Comparison of ENCODE assay signal across 9 mouse cellular contexts in the genomic region with DNA sequence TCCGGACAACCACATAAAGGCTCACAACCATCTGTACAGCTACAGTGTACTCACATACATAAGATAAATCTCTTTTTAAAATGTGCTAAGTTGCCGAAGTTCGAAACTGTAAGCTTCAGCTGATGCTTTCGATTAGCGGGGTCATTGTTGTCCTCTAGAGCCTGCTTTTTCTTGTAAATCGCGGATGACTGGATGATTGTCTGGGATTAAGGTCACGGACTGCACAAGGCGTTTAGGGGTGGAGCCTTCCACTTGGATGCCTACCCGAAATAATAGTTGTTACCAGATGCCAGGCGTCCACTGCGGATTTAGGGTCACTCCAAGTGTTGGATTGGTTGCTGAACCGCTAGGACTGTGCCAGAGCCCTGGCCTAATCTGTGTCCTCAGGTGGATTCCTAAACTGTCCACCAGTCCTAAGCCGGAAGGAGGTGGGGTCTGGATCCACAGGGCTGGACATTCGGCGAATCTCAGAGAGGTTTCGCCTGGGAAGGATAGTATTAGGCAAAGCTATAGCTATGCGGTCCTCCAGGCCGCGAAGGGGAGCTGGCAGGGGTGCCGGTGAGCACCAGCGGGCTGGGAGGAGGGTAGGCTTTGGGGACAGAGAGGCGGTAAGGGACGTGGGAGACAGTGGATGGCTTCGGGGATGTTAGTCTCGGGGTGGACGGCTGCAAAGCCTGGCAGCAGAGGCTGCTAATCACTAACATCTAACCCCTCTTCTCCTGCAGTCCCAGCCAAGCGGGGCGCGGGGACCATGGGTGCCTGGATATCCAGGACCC. TPM values are rescaled to one million over a fixed set of nuclear protein-coding genes. Genes with fewer than 3 reads are reported as not detected.
DNase-seq lines count a peak whose midpoint lies in the region; ATAC-seq lines count a peak whose summit lies in the region.
"Had no signal": no experiment of that assay in that cellular context is flagged by ENCODE, and none has a peak within 500 bp of the region (broad histone marks: within the 10 kb centered on the region; RNA-seq: fewer than 3 reads in every experiment).

A gene (plus strand): TSS at position 305 of the 776 bp plus-strand sequence.

- ATAC-seq in heart, embryonic 12.5 days (ENCODE audit: insufficient number of reproducible peaks, low FRiP score) = peak; percentile 22; the same call in 1 of the 2 replicates
- ATAC-seq in embryonic facial prominence, embryonic 11.5 days (replicated peaks; ENCODE audit: insufficient number of reproducible peaks, low FRiP score, low TSS enrichment, low read depth) = peak; percentile 50
- ATAC-seq in intestine, embryonic 14.5 days (replicated peaks; ENCODE audit: low FRiP score, low TSS enrichment, low read depth) = peak; percentile 34
- no peak for ATAC-seq in limb, embryonic 15.5 days (ENCODE audit: insufficient number of reproducible peaks, low FRiP score, low TSS enrichment, low read depth)
- ATAC-seq in activated CD4-positive, CD25-positive, alpha-beta regulatory T cell, adult 4 months = no peak

- peak within 1 kb of the TSS; percentile 52 for H3K9ac ChIP-seq in heart, embryonic 12.5 days
- peak within 1 kb of the TSS; percentile 52 for H3K9ac ChIP-seq in embryonic facial prominence, embryonic 11.5 days (replicated peaks; ENCODE audit: low read length)
- H3K9ac ChIP-seq in intestine, embryonic 14.5 days (ENCODE audit: low read length) = peak within 1 kb of the TSS; percentile 39
- H3K9ac ChIP-seq in limb, embryonic 15.5 days = peak within 1 kb of the TSS; percentile 35

- 33% methylated on average over 29 of the region's 30 CpGs for WGBS in heart, embryonic 12.5 days
- WGBS in embryonic facial prominence, embryonic 11.5 days = 24% methylated on average over 30 of the region's 30 CpGs
- WGBS in intestine, embryonic 14.5 days = 44% methylated on average over 26 of the region's 30 CpGs
- 38% methylated on average over 30 of the region's 30 CpGs for WGBS in limb, embryonic 15.5 days

- peaks cover 18% of the 10 kb centered on the region for H3K27me3 ChIP-seq in heart, embryonic 12.5 days (replicated peaks)
- H3K27me3 ChIP-seq in embryonic facial prominence, embryonic 11.5 days (ENCODE audit: control insufficient read depth, insufficient read depth, low read length) = no peaks in the 10 kb centered on the region
- peaks cover 15% of the 10 kb centered on the region for H3K27me3 ChIP-seq in intestine, embryonic 14.5 days (replicated peaks; ENCODE audit: control insufficient read depth, insufficient read depth, low read length)
- no peaks in the 10 kb centered on the region for H3K27me3 ChIP-seq in limb, embryonic 15.5 days

- peak within 1 kb of the TSS; percentile 83 for H3K4me2 ChIP-seq in heart, embryonic 12.5 days
- peak within 1 kb of the TSS; percentile 87 for H3K4me2 ChIP-seq in embryonic facial prominence, embryonic 11.5 days (ENCODE audit: low read depth, low read length)
- peak within 1 kb of the TSS; percentile 77 for H3K4me2 ChIP-seq in intestine, embryonic 14.5 days (ENCODE audit: low read length)
- peak within 1 kb of the TSS; percentile 86 for H3K4me2 ChIP-seq in limb, embryonic 15.5 days

- H3K4me1 ChIP-seq in heart, embryonic 12.5 days (replicated peaks) = no peaks in the 10 kb centered on the region
- peaks cover 2% of the 10 kb centered on the region for H3K4me1 ChIP-seq in embryonic facial prominence, embryonic 11.5 days (ENCODE audit: control insufficient read depth, insufficient read depth, low read length)
- 0 out of 2 replicates have a peak, but pooled peaks cover 6% of the 10 kb centered on the region for H3K4me1 ChIP-seq in intestine, embryonic 14.5 days (replicated peaks; ENCODE audit: control insufficient read depth, insufficient read depth, low read length)
- peaks cover 17% of the 10 kb centered on the region for H3K4me1 ChIP-seq in limb, embryonic 15.5 days

- no peaks in the 10 kb centered on the region for H3K36me3 ChIP-seq in heart, embryonic 12.5 days
- H3K36me3 ChIP-seq in embryonic facial prominence, embryonic 11.5 days (replicated peaks; ENCODE audit: control insufficient read depth, insufficient read depth, low read depth, low read length) = no peaks in the 10 kb centered on the region
- H3K36me3 ChIP-seq in intestine, embryonic 14.5 days (ENCODE audit: control insufficient read depth, insufficient read depth, low read length) = no peaks in the 10 kb centered on the region
- no peaks in the 10 kb centered on the region for H3K36me3 ChIP-seq in limb, embryonic 15.5 days

- no peaks in the 10 kb centered on the region for H3K9me3 ChIP-seq in heart, embryonic 12.5 days (replicated peaks)
- no peaks in the 10 kb centered on the region for H3K9me3 ChIP-seq in embryonic facial prominence, embryonic 11.5 days (replicated peaks; ENCODE audit: control insufficient read depth, low read length)
- no peaks in the 10 kb centered on the region for H3K9me3 ChIP-seq in intestine, embryonic 14.5 days (ENCODE audit: control insufficient read depth, low read length)
- H3K9me3 ChIP-seq in limb, embryonic 15.5 days = no peaks in the 10 kb centered on the region

- H3K4me3 ChIP-seq in heart, embryonic 12.5 days = peak within 1 kb of the TSS; percentile 51
- peak within 1 kb of the TSS; percentile 44 for H3K4me3 ChIP-seq in embryonic facial prominence, embryonic 11.5 days (ENCODE audit: low read depth, low read length)
- peak within 1 kb of the TSS; percentile 50 for H3K4me3 ChIP-seq in intestine, embryonic 14.5 days (ENCODE audit: low read depth, low read length)
- peak within 1 kb of the TSS; percentile 56 for H3K4me3 ChIP-seq in limb, embryonic 15.5 days

- H3K27ac ChIP-seq in heart, embryonic 12.5 days (ENCODE audit: poor library complexity, severe bottlenecking) = no peak within 1 kb of the TSS
- H3K27ac ChIP-seq in embryonic facial prominence, embryonic 11.5 days (replicated peaks; ENCODE audit: low read depth, low read length) = no peak within 1 kb of the TSS
- H3K27ac ChIP-seq in intestine, embryonic 14.5 days (ENCODE audit: low read depth) = no peak within 1 kb of the TSS
- H3K27ac ChIP-seq in limb, embryonic 15.5 days = peak within 1 kb of the TSS; percentile 43; the same call in 1 of the 2 replicates

- DNase-seq in heart, adult 18-20 months = no peak
- DNase-seq in ZHBTc4 (ENCODE audit: low read depth, low spot score) = peak; percentile 87
- DNase-seq in embryonic facial prominence, embryonic 11.5 days (ENCODE audit: low spot score) = peak; percentile 47
- peak; percentile 63 for DNase-seq in intestine, embryonic 14.5 days (ENCODE audit: low spot score)
- DNase-seq in retina, postnatal 1 day = peak; percentile 95

RNA-seq across cellular contexts. Expression of the gene that starts here (rescaled TPM):
- polyA plus RNA-seq in heart, embryonic 12.5 days (2016; fragmentation: Nextera tagmentation; extraction: Ambion mirVana) = 3.4 and 4.7 TPM in 2 replicates
- under 1 TPM; 0.12 to 0.23 TPM for total RNA-seq in heart, adult 18-20 months (2021)
- polyA plus RNA-seq in embryonic facial prominence, embryonic 11.5 days (2014; fragmentation: Nextera tagmentation; extraction: Ambion mirVana) = 6.1 and 7.2 TPM in 2 replicates
- 2.8 and 3.8 TPM in 2 replicates for polyA plus RNA-seq in intestine, embryonic 14.5 days (2014; fragmentation: Nextera tagmentation; extraction: Ambion mirVana)
- 6.2 and 7.2 TPM in 2 replicates for polyA plus RNA-seq in limb, embryonic 15.5 days (2015; fragmentation: Nextera tagmentation; extraction: Ambion mirVana)
- 1 to 10 TPM; 1.1 to 2.9 TPM for polyA plus RNA-seq in activated CD4-positive, CD25-positive, alpha-beta regulatory T cell, adult 4 months (2017; shearing (Covaris generic))
- total RNA-seq: MEL had no signal

Comparison
In these comparisons a context has a peak if more than half of its experiments do, and no peak if none do; other contexts are left out.
1. ATAC-seq: peak in heart, embryonic 12.5 days (single experiment), embryonic facial prominence, embryonic 11.5 days (single experiment) and intestine, embryonic 14.5 days (single experiment); none in limb, embryonic 15.5 days (single experiment) and activated CD4-positive, CD25-positive, alpha-beta regulatory T cell, adult 4 months (single experiment).
2. DNase-seq: peak in ZHBTc4 (single experiment), embryonic facial prominence, embryonic 11.5 days (single experiment), intestine, embryonic 14.5 days (single experiment) and retina, postnatal 1 day (single experiment); none in heart, adult 18-20 months (0 of 2).
3. Peak in every context shown above with its lines, with median percentiles within 50 percentile points of each other: H3K4me2 ChIP-seq, H3K4me3 ChIP-seq and H3K9ac ChIP-seq.